Mouse (Mus musculus) hindbrain, postnatal 0 days (tissue): Measurements from ENCODE around the gene Phldb2. TPM values are rescaled to one million over a fixed set of nuclear protein-coding genes. Genes with fewer than 3 reads are reported as not detected.

ENCODE experiments used
- ATAC-seq: fragments of 200-750 bp; cut with Nextera tagmentation; 2 replicates; pipeline ENCODE4 v1.8.0; 2017; ENCODE audit warnings: mild to moderate bottlenecking, moderate TSS enrichment, moderate library complexity
- DNase-seq: peaks from one replicate; pipeline ENCODE4 v3.0.0-alpha.2; 2015; ENCODE audit warnings: low spot score
- H3K27ac ChIP-seq: fragments of 300-500 bp; sonication (generic); 2 replicates; pipeline ENCODE4 v1.5.1; 2014; ENCODE audit warnings: mild to moderate bottlenecking
- H3K27me3 ChIP-seq: fragments of 300-500 bp; sonication (generic); 2 replicates; pipeline ENCODE4 v1.6.1; 2014; ENCODE audit warnings: low read length, mixed read lengths; ENCODE audit not compliant: insufficient read depth
- H3K36me3 ChIP-seq: fragments of 300-500 bp; sonication (generic); 2 replicates; pipeline ENCODE4 v1.6.1; 2014; ENCODE audit warnings: low read length, mixed read lengths; ENCODE audit not compliant: insufficient read depth
- H3K4me1 ChIP-seq: fragments of 300-500 bp; sonication (generic); 2 replicates; pipeline ENCODE4 v1.6.1; 2014; ENCODE audit warnings: antibody characterized with exemption, low read length, mixed read lengths; ENCODE audit not compliant: insufficient read depth
- H3K4me2 ChIP-seq: fragments of 300-500 bp; sonication (generic); 2 replicates; pipeline ENCODE4 v1.6.1; 2014; ENCODE audit warnings: low read depth, mild to moderate bottlenecking, low read length, moderate library complexity, mixed read lengths
- H3K4me3 ChIP-seq: fragments of 300-500 bp; sonication (generic); 2 replicates; pipeline ENCODE4 v1.5.1; 2014; ENCODE audit warnings: low read length
- H3K9ac ChIP-seq: fragments of 300-500 bp; sonication (generic); replicated peaks from 2 replicates; pipeline ENCODE4 v1.6.1; 2014; ENCODE audit warnings: mild to moderate bottlenecking, low read length, moderate library complexity, mixed read lengths
- H3K9me3 ChIP-seq: fragments of 300-500 bp; sonication (generic); 2 replicates; pipeline ENCODE4 v1.6.1; 2016; ENCODE audit warnings: low read length, mixed read lengths
- CTCF ChIP-seq: IDR thresholded peaks from 2 replicates; pipeline ENCODE4 v1.5.1; 2016; ENCODE audit warnings: antibody characterized with exemption, control low read depth, low read depth
- WGBS: fragments of 180-500 bp; shearing (Covaris S2); extraction: QIAGEN DNeasy Blood & Tissue Kit; methylation state at CpG from one replicate; pipeline ENCODE4 v1.1.7; 2014; 5-methylcytosine and 5-hydroxymethylcytosine counted together
- polyA plus RNA-seq: library from polyadenylated mRNA; unstranded; fragments of >200 nt; fragmentation: Nextera tagmentation; extraction: Ambion mirVana; gene quantifications from 2 replicates; pipeline ENCODE4 v1.2.1, GENCODE M21; 2015
- total RNA-seq: library from RNA; depleted of rRNA; stranded (reverse); fragments of >200 nt; gene quantifications from 2 replicates; pipeline ENCODE4 v1.2.3, GENCODE M21; 2014

Phldb2 gene
- total and polyA plus RNA-seq, 2 experiments from 2014 or later, result 4.5 to 7.2 TPM

- no peaks in the 10 kb centered on the region for H3K36me3 ChIP-seq
- H3K4me2 ChIP-seq, result no peak overlapping the region
- ATAC-seq (no peak), DNase-seq (no peak)
- TF ChIP-seq CTCF, result no peak
- H3K4me1 ChIP-seq, result no peaks in the 10 kb centered on the region
- 67% methylated on average over 5 of the region's 5 CpGs for WGBS
- no peak overlapping the region for H3K9ac ChIP-seq
- H3K9me3 ChIP-seq, result no peaks in the 10 kb centered on the region
- H3K27me3 ChIP-seq, result no peaks in the 10 kb centered on the region
- no peak overlapping the region for H3K4me3 ChIP-seq
- no peak overlapping the region for H3K27ac ChIP-seq
Observed at GRCm38 (mm10) chr16:45791286-45791685, 162.1 kb downstream of the Phldb2 start.

GRCm38 (mm10) chr16:45789311-45789710 lies 164.1 kb downstream of the Phldb2 start:
- Histone ChIP-seq H3K36me3 (no peaks in the 10 kb centered on the region), H3K9ac (no peak overlapping the region), H3K27me3 (no peaks in the 10 kb centered on the region), H3K4me1 (no peaks in the 10 kb centered on the region), H3K4me3 (no peak overlapping the region), H3K27ac (no peak overlapping the region), H3K4me2 (no peak overlapping the region), H3K9me3 (no peaks in the 10 kb centered on the region)
- DNase-seq (no peak), ATAC-seq (no peak)
- no peak for TF ChIP-seq CTCF
- 92% methylated on average over 2 of the region's 2 CpGs for WGBS

GRCm38 (mm10) chr16:45787650-45788049 lies 165.7 kb downstream of the Phldb2 start:
- H3K27ac ChIP-seq, result no peak overlapping the region
- peak; percentile 5 for DNase-seq
- no peaks in the 10 kb centered on the region for H3K4me1 ChIP-seq
- H3K9ac ChIP-seq, result no peak overlapping the region
- H3K9me3 ChIP-seq, result no peaks in the 10 kb centered on the region
- no peaks in the 10 kb centered on the region for H3K36me3 ChIP-seq
- ATAC-seq, result no peak
- H3K4me3 ChIP-seq, result no peak overlapping the region
- 85% methylated on average over 6 of the region's 6 CpGs for WGBS
- no peak for TF ChIP-seq CTCF
- no peak overlapping the region for H3K4me2 ChIP-seq
- no peaks in the 10 kb centered on the region for H3K27me3 ChIP-seq

- H3K27me3 ChIP-seq, result no peaks in the 10 kb centered on the region
- H3K4me2 ChIP-seq, result no peak overlapping the region
- H3K9me3 ChIP-seq, result no peaks in the 10 kb centered on the region
- H3K36me3 ChIP-seq, result no peaks in the 10 kb centered on the region
- H3K9ac ChIP-seq, result no peak overlapping the region
- H3K4me3 ChIP-seq, result no peak overlapping the region
- peak; percentile 64 for TF ChIP-seq CTCF
- 46% methylated on average over 8 of the region's 8 CpGs for WGBS
- no peaks in the 10 kb centered on the region for H3K4me1 ChIP-seq
- DNase-seq (peak; percentile 48), ATAC-seq (no peak)
- no peak overlapping the region for H3K27ac ChIP-seq
Observed at GRCm38 (mm10) chr16:45786639-45787038, 166.8 kb downstream of the Phldb2 start.

- H3K9ac ChIP-seq, result no peak overlapping the region
- DNase-seq (no peak), ATAC-seq (no peak)
- H3K4me3 ChIP-seq, result no peak overlapping the region
- H3K4me2 ChIP-seq, result no peak overlapping the region
- H3K36me3 ChIP-seq, result no peaks in the 10 kb centered on the region
- TF ChIP-seq CTCF, result no peak
- no peaks in the 10 kb centered on the region for H3K4me1 ChIP-seq
- no peaks in the 10 kb centered on the region for H3K27me3 ChIP-seq
- H3K27ac ChIP-seq, result no peak overlapping the region
- WGBS, result 75% methylated on average over 6 of the region's 6 CpGs
- H3K9me3 ChIP-seq, result no peaks in the 10 kb centered on the region
Observed at GRCm38 (mm10) chr16:45780001-45780400, 173.4 kb downstream of the Phldb2 start.

- no peak for TF ChIP-seq CTCF
- no peak for DNase-seq
- H3K36me3 ChIP-seq, result no peaks in the 10 kb centered on the region
- H3K4me3 ChIP-seq, result no peak overlapping the region
- 74% methylated on average over 5 of the region's 5 CpGs for WGBS
- H3K27ac ChIP-seq, result no peak overlapping the region
- no peaks in the 10 kb centered on the region for H3K27me3 ChIP-seq
- H3K4me2 ChIP-seq, result no peak overlapping the region
- ATAC-seq, result no peak
- H3K9me3 ChIP-seq, result no peaks in the 10 kb centered on the region
- H3K4me1 ChIP-seq, result no peaks in the 10 kb centered on the region
- no peak overlapping the region for H3K9ac ChIP-seq
Observed at GRCm38 (mm10) chr16:45774813-45775212, 178.6 kb downstream of the Phldb2 start.

- H3K4me2 ChIP-seq, result no peak overlapping the region
- no peak overlapping the region for H3K27ac ChIP-seq
- H3K9ac ChIP-seq, result no peak overlapping the region
- TF ChIP-seq CTCF, result no peak
- DNase-seq (no peak), ATAC-seq (no peak)
- no peaks in the 10 kb centered on the region for H3K4me1 ChIP-seq
- H3K4me3 ChIP-seq, result no peak overlapping the region
- H3K27me3 ChIP-seq, result no peaks in the 10 kb centered on the region
- H3K36me3 ChIP-seq, result no peaks in the 10 kb centered on the region
- no peaks in the 10 kb centered on the region for H3K9me3 ChIP-seq
- WGBS, result 87% methylated on average over 6 of the region's 6 CpGs
Observed at GRCm38 (mm10) chr16:45770914-45771313, 182.5 kb downstream of the Phldb2 start.
